Mouse (Mus musculus) heart, adult 2 months (tissue): ENCODE measurements around the gene Tmsb4x. TPM values are rescaled to one million over a fixed set of nuclear protein-coding genes. Genes with fewer than 3 reads are reported as not detected.

ENCODE experiments used
- DNase-seq, 2 experiments: peaks; one replicate each; pipeline ENCODE4 v3.0.0; 2021
- H3K27ac ChIP-seq: fragments of 200-600 bp; 2 replicates; pipeline ENCODE4 v1.8.1; 2022
- H3K27me3 ChIP-seq: fragments of 200-500 bp; 2 replicates; pipeline ENCODE4 v1.6.1; 2012; ENCODE audit warnings: mild to moderate bottlenecking, low read length, inconsistent platforms, mixed read lengths; ENCODE audit not compliant: control insufficient read depth, insufficient read depth
- H3K36me3 ChIP-seq: fragments of 200-500 bp; 2 replicates; pipeline ENCODE4 v1.6.1; 2012; ENCODE audit warnings: low read length, inconsistent platforms; ENCODE audit not compliant: control insufficient read depth, insufficient read depth
- H3K4me1 ChIP-seq: fragments of 200-500 bp; 2 replicates; pipeline ENCODE4 v1.6.1; 2011; ENCODE audit warnings: low read length; ENCODE audit not compliant: control insufficient read depth, insufficient read depth
- H3K4me3 ChIP-seq: fragments of 200-600 bp; 2 replicates; pipeline ENCODE4 v1.8.1; 2022
- H3K79me2 ChIP-seq: fragments of 200-500 bp; replicated peaks from 2 replicates; pipeline ENCODE4 v1.6.1; 2012; ENCODE audit warnings: mild to moderate bottlenecking, inconsistent platforms, low read length, moderate library complexity, mixed read lengths; ENCODE audit not compliant: control insufficient read depth, insufficient read depth
- H3K9ac ChIP-seq: fragments of 200-500 bp; 2 replicates; pipeline ENCODE4 v1.6.1; 2012; ENCODE audit warnings: low read depth, mild to moderate bottlenecking, control low read depth, inconsistent platforms, low read length, mixed read lengths
- CTCF ChIP-seq: fragments of 200-600 bp; IDR thresholded peaks from 2 replicates; pipeline ENCODE4 v1.8.1; 2022; ENCODE audit warnings: antibody characterized with exemption, mild to moderate bottlenecking, moderate library complexity
- EP300 ChIP-seq: fragments of 200-500 bp; IDR thresholded peaks from 2 replicates; pipeline ENCODE4 v1.6.1; 2011; ENCODE audit warnings: low read depth, low read length, control low read depth; ENCODE audit not compliant: insufficient read depth
- POLR2A ChIP-seq: fragments of 200-500 bp; IDR thresholded peaks from 2 replicates; pipeline ENCODE4 v1.6.1; 2011; ENCODE audit warnings: mild to moderate bottlenecking, low read depth, low read length, control low read depth; ENCODE audit not compliant: insufficient read depth
- WGBS: fragments of 180-500 bp; shearing (Covaris S2); methylation state at CpG from one replicate; pipeline ENCODE4 v1.1.7; 2018; 5-methylcytosine and 5-hydroxymethylcytosine counted together
- intact Hi-C: fragments of 180-260 bp; cut with DNase I; formaldehyde crosslinking; loops from one replicate; pipeline ENCODE4 v1.15.1; 2025
- polyA plus RNA-seq: library from polyadenylated mRNA; depleted of rRNA; stranded (reverse); fragments of >200 nt; gene quantifications from 2 replicates; pipeline ENCODE4 v1.2.3, GENCODE M21; 2012
- total RNA-seq, 2 experiments: library from RNA; stranded (reverse); gene quantifications; 2 replicates each; pipeline ENCODE4 v1.2.3; 2021

The Tmsb4x gene
- total and polyA plus RNA-seq, 3 experiments: 211 to 610 (median 435) TPM

DNA sequence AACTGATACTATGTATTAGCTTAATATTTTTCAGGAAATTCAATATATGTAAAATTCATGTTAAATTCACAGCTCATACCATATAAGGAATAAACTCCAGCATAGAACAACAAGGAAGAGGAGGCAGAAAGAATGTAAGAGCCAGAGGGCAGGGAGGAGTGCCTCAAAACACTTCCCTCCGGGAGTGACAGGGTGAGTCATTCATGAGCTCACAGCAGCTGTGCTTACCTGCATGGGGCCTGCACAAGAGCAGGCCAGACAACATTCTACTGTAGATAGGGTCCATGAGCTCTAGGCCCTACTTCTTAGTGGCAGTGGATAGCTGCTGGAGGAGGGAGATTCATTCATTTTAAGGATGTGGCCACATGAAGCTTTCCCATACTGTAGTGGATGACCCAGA, 20.7 kb upstream of the Tmsb4x start:
- DNase-seq: no peak
- no peak overlapping the region for H3K9ac ChIP-seq
- no peaks in the 10 kb centered on the region for H3K36me3 ChIP-seq
- H3K4me1 ChIP-seq: no peaks in the 10 kb centered on the region
- WGBS: 48% methylated on average over 1 of the region's 1 CpGs
- no peak overlapping the region for H3K27ac ChIP-seq
- intact Hi-C loops: loop anchor here (10.0 kb wide), 2 partner anchors 425 to 1065 kb away; no protein-coding TSS in a partner anchor
- H3K4me3 ChIP-seq: no peak overlapping the region
- no peaks in the 10 kb centered on the region for H3K27me3 ChIP-seq
- TF ChIP-seq POLR2A: no peak
- TF ChIP-seq CTCF: no peak
- no peak for TF ChIP-seq EP300
- H3K79me2 ChIP-seq: no peaks in the 10 kb centered on the region

DNA sequence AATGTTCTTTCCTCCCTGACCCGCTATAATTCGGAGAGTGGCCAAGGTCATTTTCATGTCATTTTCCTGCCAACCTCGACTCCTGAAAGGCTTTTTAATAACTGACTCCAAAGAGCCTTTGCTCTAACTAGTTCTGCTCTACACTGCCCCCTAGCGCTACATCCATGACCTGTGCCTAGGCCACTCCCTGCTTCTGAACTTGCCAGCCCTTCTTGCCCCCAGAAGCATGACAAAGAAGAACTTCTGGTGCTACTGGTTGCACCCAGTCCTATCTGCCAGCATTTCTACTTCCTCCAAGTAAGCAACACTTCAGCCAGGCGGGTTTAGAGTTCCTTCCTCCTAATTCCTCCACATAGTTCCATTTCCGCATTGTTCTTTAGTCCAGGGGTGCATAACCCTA, 20.1 kb upstream of the Tmsb4x start:
- no peaks in the 10 kb centered on the region for H3K36me3 ChIP-seq
- no peak overlapping the region for H3K9ac ChIP-seq
- no peak overlapping the region for H3K27ac ChIP-seq
- no peaks in the 10 kb centered on the region for H3K79me2 ChIP-seq
- H3K27me3 ChIP-seq: no peaks in the 10 kb centered on the region
- peak; percentile 53 to 67 for DNase-seq
- intact Hi-C loops: no loop called here
- no peak for TF ChIP-seq POLR2A
- TF ChIP-seq CTCF: peak; percentile 73
- H3K4me3 ChIP-seq: no peak overlapping the region
- 40% methylated on average over 6 of the region's 6 CpGs for WGBS
- H3K4me1 ChIP-seq: no peaks in the 10 kb centered on the region

DNA sequence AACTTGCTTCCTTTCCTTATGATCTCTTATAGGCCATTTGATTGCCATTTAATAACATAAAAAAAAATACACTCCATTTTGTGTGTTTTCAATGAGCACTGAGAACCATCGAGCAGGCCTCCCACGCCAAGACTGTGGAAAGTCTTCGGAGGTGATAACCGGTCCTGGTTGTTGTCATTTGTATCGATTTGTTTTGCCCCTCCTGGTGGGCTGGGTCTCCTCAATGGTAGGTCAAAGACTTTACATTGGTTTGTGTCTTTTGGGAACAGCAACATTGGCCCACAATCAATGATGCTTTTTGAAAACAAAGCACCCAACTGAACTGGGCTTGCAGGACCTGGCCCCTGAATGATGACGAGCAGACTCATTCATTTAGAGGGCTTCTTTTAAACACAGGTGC, 18.6 kb upstream of the Tmsb4x start:
- Histone ChIP-seq H3K27ac (no peak overlapping the region), H3K79me2 (no peaks in the 10 kb centered on the region), H3K9ac (no peak overlapping the region), H3K36me3 (no peaks in the 10 kb centered on the region), H3K4me3 (no peak overlapping the region), H3K27me3 (no peaks in the 10 kb centered on the region), H3K4me1 (no peaks in the 10 kb centered on the region)
- intact Hi-C loops: no loop called here
- WGBS: 92% methylated on average over 6 of the region's 6 CpGs
- TF ChIP-seq CTCF (no peak), EP300 (no peak), POLR2A (no peak)
- DNase-seq: no peak

DNA sequence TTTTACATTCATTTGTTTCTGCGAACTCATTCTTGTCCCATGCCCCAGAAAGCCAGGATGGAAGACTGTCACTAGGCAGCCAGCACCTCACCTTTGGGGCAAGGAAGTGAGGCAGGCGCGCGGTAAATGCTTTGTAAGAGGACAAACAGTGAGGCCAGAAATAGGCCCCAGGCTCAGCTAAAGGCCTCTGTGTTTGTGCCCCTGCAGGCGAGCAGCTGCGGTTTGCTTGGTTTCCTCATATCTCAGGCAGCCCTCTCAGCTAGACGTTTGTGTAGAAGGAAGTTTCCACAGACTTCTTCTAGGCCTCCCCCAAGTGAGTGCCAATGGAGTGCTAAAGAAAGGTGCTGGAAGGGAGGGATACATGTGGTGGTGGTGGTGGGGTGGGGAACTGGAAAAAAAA, 18.0 kb upstream of the Tmsb4x start:
- no peaks in the 10 kb centered on the region for H3K4me1 ChIP-seq
- no peak overlapping the region for H3K27ac ChIP-seq
- 78% methylated on average over 7 of the region's 7 CpGs for WGBS
- H3K27me3 ChIP-seq: no peaks in the 10 kb centered on the region
- no peaks in the 10 kb centered on the region for H3K79me2 ChIP-seq
- no peak for DNase-seq
- H3K9ac ChIP-seq: no peak overlapping the region
- intact Hi-C loops: no loop called here
- H3K4me3 ChIP-seq: no peak overlapping the region
- no peaks in the 10 kb centered on the region for H3K36me3 ChIP-seq
- TF ChIP-seq POLR2A: no peak
- TF ChIP-seq EP300: no peak
- no peak for TF ChIP-seq CTCF

DNA sequence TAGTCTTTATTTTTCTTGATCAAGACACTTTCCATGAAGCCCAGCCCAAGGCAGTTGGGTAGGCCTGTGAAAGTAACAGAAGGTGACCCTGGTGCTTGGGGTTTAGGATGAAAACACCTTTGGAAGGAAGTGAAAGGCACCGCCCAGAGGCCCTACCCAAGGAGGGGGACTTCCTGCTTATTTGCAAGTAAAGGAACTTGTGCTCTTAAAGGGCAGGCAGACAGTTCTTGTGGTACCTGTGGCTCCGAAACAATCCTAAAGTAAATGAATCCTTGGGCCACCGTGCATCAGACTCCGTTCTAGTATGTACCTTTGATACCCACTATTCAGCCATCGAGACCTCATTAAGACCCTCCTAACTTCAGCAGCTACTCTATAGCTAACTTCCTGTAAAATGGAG, 17.5 kb upstream of the Tmsb4x start:
- Histone ChIP-seq H3K27me3 (no peaks in the 10 kb centered on the region), H3K27ac (no peak overlapping the region), H3K79me2 (no peaks in the 10 kb centered on the region), H3K9ac (no peak overlapping the region), H3K4me1 (no peaks in the 10 kb centered on the region), H3K36me3 (no peaks in the 10 kb centered on the region), H3K4me3 (no peak overlapping the region)
- TF ChIP-seq EP300: no peak
- TF ChIP-seq CTCF: no peak
- TF ChIP-seq POLR2A: no peak
- intact Hi-C loops: no loop called here
- DNase-seq: no peak
- WGBS: 85% methylated on average over 5 of the region's 5 CpGs

DNA sequence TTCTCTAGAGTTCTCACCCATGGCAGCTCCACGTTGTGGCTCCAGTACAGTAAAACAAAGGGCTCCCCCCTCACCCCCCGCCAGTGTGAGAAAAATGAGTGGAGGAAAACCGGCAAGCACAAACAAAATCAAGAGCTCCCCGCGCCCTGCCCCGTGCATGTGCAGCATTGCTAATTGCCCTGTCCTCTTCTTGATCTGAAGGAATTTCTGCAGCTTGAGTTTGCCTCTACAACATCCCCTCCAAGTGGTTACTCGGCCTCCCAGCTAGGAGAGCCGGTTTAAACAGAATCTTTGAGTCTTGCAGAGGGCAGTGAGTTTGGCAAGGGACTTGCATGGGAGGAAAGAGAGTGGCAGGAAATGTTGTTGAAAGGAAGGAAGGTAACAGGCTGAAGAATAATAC, 3.6 kb upstream of the Tmsb4x start:
- H3K4me3 ChIP-seq: no peak overlapping the region
- H3K4me1 ChIP-seq: peaks cover 8% of the 10 kb centered on the region
- H3K79me2 ChIP-seq: no peaks in the 10 kb centered on the region
- no peak for TF ChIP-seq POLR2A
- 0 out of 2 replicates have a peak, but pooled peaks have one; percentile 36 for TF ChIP-seq EP300
- TF ChIP-seq CTCF: peak; percentile 71
- intact Hi-C loops: no loop called here
- WGBS: 31% methylated on average over 8 of the region's 8 CpGs
- H3K27ac ChIP-seq: peak overlapping the region; percentile 94
- H3K9ac ChIP-seq: no peak overlapping the region
- peak; percentile 49 to 52 for DNase-seq
- H3K36me3 ChIP-seq: no peaks in the 10 kb centered on the region
- no peaks in the 10 kb centered on the region for H3K27me3 ChIP-seq
